In the genomic region with DNA sequence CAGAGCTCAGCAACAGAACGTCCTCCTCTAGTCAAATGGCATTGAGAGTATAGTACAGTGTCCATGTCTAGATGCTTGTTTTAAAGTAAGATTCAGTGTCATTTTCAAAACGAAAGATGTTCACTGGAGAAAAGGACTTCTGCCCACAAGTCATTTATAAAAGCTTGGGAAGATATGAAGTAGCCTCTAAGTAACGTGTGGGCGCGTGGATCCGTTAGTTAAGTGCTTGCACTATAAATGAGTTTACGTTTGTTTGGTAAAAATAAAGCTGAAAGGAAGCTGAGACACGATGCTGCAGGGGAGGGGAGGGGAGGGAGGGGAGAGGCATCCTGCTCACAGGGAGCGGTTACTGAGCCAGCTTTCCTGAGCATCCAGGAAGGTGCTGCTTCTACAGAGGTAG, we compare ENCODE assay signal across 17 mouse cellular contexts.
DNase-seq lines count a peak whose midpoint lies in the region; ATAC-seq and TF ChIP-seq lines count a peak whose summit lies in the region.
"Had no signal": no experiment of that assay in that cellular context is flagged by ENCODE, and none has a peak within 500 bp of the region (broad histone marks: within the 10 kb centered on the region; RNA-seq: fewer than 3 reads in every experiment).

No protein-coding gene starts in this region.

- WGBS in forebrain, embryonic 13.5 days: 62% methylated on average over 9 of the region's 9 CpGs
- 84% methylated on average over 9 of the region's 9 CpGs for WGBS in forebrain, embryonic 10.5 days
- 67% methylated on average over 9 of the region's 9 CpGs for WGBS in hindbrain, embryonic 15.5 days
- WGBS in hindbrain, embryonic 10.5 days: 86% methylated on average over 9 of the region's 9 CpGs
- 74% methylated on average over 9 of the region's 9 CpGs for WGBS in midbrain, embryonic 15.5 days
- WGBS in midbrain, postnatal 0 days: 71% methylated on average over 9 of the region's 9 CpGs
- 34% methylated on average over 9 of the region's 9 CpGs for WGBS in olfactory bulb, adult 2 months

- peaks cover 14% of the 10 kb centered on the region for H3K36me3 ChIP-seq in forebrain, embryonic 13.5 days (ENCODE audit: poor library complexity, severe bottlenecking)
- peaks cover 29% of the 10 kb centered on the region for H3K36me3 ChIP-seq in forebrain, embryonic 10.5 days (replicated peaks)
- peaks cover 8% of the 10 kb centered on the region for H3K36me3 ChIP-seq in hindbrain, embryonic 15.5 days
- H3K36me3 ChIP-seq in hindbrain, embryonic 10.5 days: peaks cover 28% of the 10 kb centered on the region
- peaks cover 7% of the 10 kb centered on the region; the same call in 1 of the 2 replicates for H3K36me3 ChIP-seq in midbrain, embryonic 15.5 days (replicated peaks)
- peaks cover 9% of the 10 kb centered on the region for H3K36me3 ChIP-seq in midbrain, postnatal 0 days (ENCODE audit: insufficient read depth, low read length)

- ATAC-seq in forebrain, embryonic 13.5 days: no peak
- ATAC-seq in hindbrain, embryonic 15.5 days (ENCODE audit: low FRiP score, low read depth): no peak
- no peak for ATAC-seq in midbrain, embryonic 15.5 days (replicated peaks)
- no peak for ATAC-seq in midbrain, postnatal 0 days (ENCODE audit: low FRiP score)
- ATAC-seq: intestine, embryonic 15.5 days had no signal

- peak overlapping the region; percentile 85 for H3K27ac ChIP-seq in forebrain, embryonic 13.5 days
- no peak overlapping the region for H3K27ac ChIP-seq in forebrain, embryonic 10.5 days
- H3K27ac ChIP-seq in hindbrain, embryonic 15.5 days (replicated peaks): 0 out of 2 replicates have a peak overlapping the region, but pooled peaks have one; percentile 20
- H3K27ac ChIP-seq in hindbrain, embryonic 10.5 days: no peak overlapping the region
- 0 out of 2 replicates have a peak overlapping the region, but pooled peaks have one; percentile 21 for H3K27ac ChIP-seq in midbrain, embryonic 15.5 days
- H3K27ac ChIP-seq in midbrain, postnatal 0 days (ENCODE audit: low read depth, low read length): no peak overlapping the region
- H3K27ac ChIP-seq in olfactory bulb, adult 2 months (ENCODE audit: insufficient read depth, low read depth, low read length): 0 out of 2 replicates have a peak overlapping the region, but pooled peaks have one; percentile 47
- H3K27ac ChIP-seq: gastrocnemius, adult 2 months; intestine, embryonic 15.5 days; limb, embryonic 13.5 days; liver, embryonic 15.5 days; neural tube, embryonic 12.5 days had no signal

- peaks cover 50% of the 10 kb centered on the region for H3K4me1 ChIP-seq in forebrain, embryonic 13.5 days
- peaks cover 24% of the 10 kb centered on the region for H3K4me1 ChIP-seq in forebrain, embryonic 10.5 days
- peaks cover 46% of the 10 kb centered on the region for H3K4me1 ChIP-seq in hindbrain, embryonic 15.5 days (replicated peaks)
- peaks cover 18% of the 10 kb centered on the region for H3K4me1 ChIP-seq in hindbrain, embryonic 10.5 days (replicated peaks)
- peaks cover 34% of the 10 kb centered on the region for H3K4me1 ChIP-seq in midbrain, embryonic 15.5 days
- peaks cover 14% of the 10 kb centered on the region for H3K4me1 ChIP-seq in midbrain, postnatal 0 days (ENCODE audit: insufficient read depth, low read length)
- H3K4me1 ChIP-seq in olfactory bulb, adult 2 months (ENCODE audit: control insufficient read depth, insufficient read depth, low read length): peaks cover 37% of the 10 kb centered on the region

- TF ChIP-seq CTCF in midbrain, postnatal 0 days (IDR thresholded peaks at IDR 0.05): no peak
- no peak for TF ChIP-seq CTCF in olfactory bulb, adult 2 months (IDR thresholded peaks at IDR 0.05; ENCODE audit: insufficient read depth, low read depth, low read length)

- no peak overlapping the region for H3K4me2 ChIP-seq in forebrain, embryonic 13.5 days
- no peak overlapping the region for H3K4me2 ChIP-seq in hindbrain, embryonic 15.5 days
- H3K4me2 ChIP-seq in midbrain, embryonic 15.5 days: no peak overlapping the region
- no peak overlapping the region for H3K4me2 ChIP-seq in midbrain, postnatal 0 days (ENCODE audit: low read depth, low read length, poor library complexity, severe bottlenecking)
- H3K4me2 ChIP-seq: intestine, embryonic 15.5 days; limb, embryonic 13.5 days; liver, embryonic 15.5 days; neural tube, embryonic 12.5 days had no signal

- no peak overlapping the region for H3K9ac ChIP-seq in forebrain, embryonic 13.5 days
- no peak overlapping the region for H3K9ac ChIP-seq in hindbrain, embryonic 15.5 days
- no peak overlapping the region for H3K9ac ChIP-seq in midbrain, embryonic 15.5 days
- no peak overlapping the region for H3K9ac ChIP-seq in midbrain, postnatal 0 days (replicated peaks; ENCODE audit: low read length, poor library complexity, severe bottlenecking)
- H3K9ac ChIP-seq: intestine, embryonic 15.5 days; liver, embryonic 15.5 days; neural tube, embryonic 12.5 days had no signal

- H3K4me3 ChIP-seq in forebrain, embryonic 13.5 days: no peak overlapping the region
- no peak overlapping the region for H3K4me3 ChIP-seq in forebrain, embryonic 10.5 days
- no peak overlapping the region for H3K4me3 ChIP-seq in hindbrain, embryonic 15.5 days
- H3K4me3 ChIP-seq in hindbrain, embryonic 10.5 days: no peak overlapping the region
- no peak overlapping the region for H3K4me3 ChIP-seq in midbrain, embryonic 15.5 days
- no peak overlapping the region for H3K4me3 ChIP-seq in midbrain, postnatal 0 days (ENCODE audit: low read depth, low read length)
- no peak overlapping the region for H3K4me3 ChIP-seq in olfactory bulb, adult 2 months (ENCODE audit: insufficient read depth, low read depth, low read length)
- H3K4me3 ChIP-seq: gastrocnemius, adult 2 months; intestine, embryonic 15.5 days; limb, embryonic 13.5 days; liver, embryonic 15.5 days; neural tube, embryonic 12.5 days had no signal

- H3K9me3 ChIP-seq in forebrain, embryonic 13.5 days (replicated peaks): no peaks in the 10 kb centered on the region
- H3K9me3 ChIP-seq in forebrain, embryonic 10.5 days: no peaks in the 10 kb centered on the region
- H3K9me3 ChIP-seq in hindbrain, embryonic 15.5 days: no peaks in the 10 kb centered on the region
- no peaks in the 10 kb centered on the region for H3K9me3 ChIP-seq in hindbrain, embryonic 10.5 days
- H3K9me3 ChIP-seq in midbrain, embryonic 15.5 days: no peaks in the 10 kb centered on the region
- no peaks in the 10 kb centered on the region for H3K9me3 ChIP-seq in midbrain, postnatal 0 days (ENCODE audit: low read length)
- H3K9me3 ChIP-seq: intestine, embryonic 15.5 days; limb, embryonic 13.5 days; liver, embryonic 15.5 days; neural tube, embryonic 12.5 days had no signal

- H3K27me3 ChIP-seq in forebrain, embryonic 13.5 days: no peaks in the 10 kb centered on the region
- H3K27me3 ChIP-seq in forebrain, embryonic 10.5 days (ENCODE audit: poor library complexity, severe bottlenecking): no peaks in the 10 kb centered on the region
- no peaks in the 10 kb centered on the region for H3K27me3 ChIP-seq in hindbrain, embryonic 15.5 days
- no peaks in the 10 kb centered on the region for H3K27me3 ChIP-seq in hindbrain, embryonic 10.5 days (ENCODE audit: insufficient read depth, poor library complexity, severe bottlenecking)
- H3K27me3 ChIP-seq in midbrain, embryonic 15.5 days (replicated peaks): no peaks in the 10 kb centered on the region
- no peaks in the 10 kb centered on the region for H3K27me3 ChIP-seq in midbrain, postnatal 0 days (ENCODE audit: insufficient read depth, low read length)
- H3K27me3 ChIP-seq: CH12.LX; intestine, embryonic 15.5 days; limb, embryonic 13.5 days; liver, embryonic 15.5 days; neural tube, embryonic 12.5 days had no signal

- DNase-seq in forebrain, embryonic 10.5 days (ENCODE audit: extremely low spot score, low spot score): no peak
- no peak for DNase-seq in hindbrain, embryonic 10.5 days (ENCODE audit: low spot score)
- no peak for DNase-seq in midbrain, postnatal 0 days (ENCODE audit: low spot score)
- no peak for DNase-seq in adrenal gland, adult (ENCODE audit: inconsistent age in 2 of 2, low spot score in 1 of 2)
- DNase-seq: gastrocnemius, adult 2 months; heart, postnatal 14 days; kidney, postnatal 25 days; retina, postnatal 1 day had no signal

- no peak for TF ChIP-seq POLR2A in olfactory bulb, adult 2 months (IDR thresholded peaks at IDR 0.05; ENCODE audit: insufficient read depth, low read depth, low read length)

Comparison
In these comparisons a context has a peak if more than half of its experiments do, and no peak if none do; other contexts are left out.
1. H3K27ac ChIP-seq: peak in forebrain, embryonic 13.5 days (single experiment), hindbrain, embryonic 15.5 days (single experiment), midbrain, embryonic 15.5 days (single experiment) and olfactory bulb, adult 2 months (single experiment); none in forebrain, embryonic 10.5 days (single experiment), hindbrain, embryonic 10.5 days (single experiment) and midbrain, postnatal 0 days (single experiment).